Mouse (Mus musculus): Measurements from ENCODE around the gene Inpp5e. TPM values are rescaled to one million over a fixed set of nuclear protein-coding genes. Genes with fewer than 3 reads are reported as not detected.

Inpp5e gene
- polyA plus RNA-seq, 1 experiment, result 15.0 TPM

DNA sequence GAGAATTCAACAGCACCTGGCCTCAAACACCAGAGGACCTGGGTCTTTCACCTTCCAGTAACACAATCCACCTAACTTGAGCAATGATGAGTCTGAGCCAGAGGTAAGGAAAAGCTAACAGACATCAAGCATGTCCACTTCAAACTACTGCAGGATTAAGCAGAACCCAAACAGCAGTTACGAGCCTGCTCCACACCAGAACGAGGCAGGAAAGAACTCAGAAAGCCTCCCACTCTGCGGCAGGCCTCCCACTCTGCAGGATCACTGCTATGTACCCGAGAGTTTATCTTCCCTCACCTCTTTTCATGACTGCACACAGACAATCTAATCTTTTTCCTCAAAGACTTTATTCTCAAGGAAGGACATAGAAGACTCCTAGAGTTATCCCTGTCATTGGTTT, 28.2 kb upstream of the Inpp5e start:
- TF ChIP-seq GATA1 (IDR thresholded peaks at IDR 0.05; ENCODE audit: low read length), result no peak

DNA sequence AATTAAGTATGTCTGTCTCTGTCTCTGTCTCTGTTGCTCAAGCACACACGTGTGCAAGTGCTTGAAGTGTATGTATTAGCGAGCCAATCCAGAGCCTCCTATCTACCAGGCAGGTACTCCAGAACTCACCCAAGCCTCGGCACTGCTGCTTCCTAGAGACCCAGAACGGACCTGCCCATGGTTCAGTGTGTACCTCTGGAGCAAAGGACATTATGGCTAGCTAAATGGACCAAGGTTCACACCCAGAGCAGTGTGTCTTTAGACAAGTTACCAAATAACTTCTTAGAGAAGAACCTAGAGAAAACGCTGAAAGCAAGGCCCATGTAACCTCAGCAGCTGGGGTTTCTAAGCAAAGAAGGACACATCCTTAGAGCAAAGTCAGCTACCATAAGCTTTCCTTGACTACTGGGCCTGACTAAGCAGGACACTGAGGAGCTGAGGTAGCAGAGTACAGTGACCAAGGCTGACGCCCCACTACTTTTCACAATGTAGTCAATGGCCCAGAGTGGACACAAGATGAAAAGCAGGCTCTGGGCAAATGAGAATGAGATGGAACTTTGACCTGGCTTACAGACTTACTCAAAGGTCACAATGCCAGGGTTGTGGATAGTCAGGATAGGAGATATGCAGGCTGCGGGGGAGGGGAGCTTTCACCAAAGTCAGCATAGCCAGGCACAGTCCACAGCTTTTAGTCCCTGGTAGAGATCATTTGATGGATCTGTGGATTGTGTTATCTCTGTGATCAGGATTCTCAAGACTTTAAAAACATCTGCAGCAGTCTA, 26.0 kb upstream of the Inpp5e start:
- TF ChIP-seq GATA1 (IDR thresholded peaks at IDR 0.05; ENCODE audit: low read length), result no peak

DNA sequence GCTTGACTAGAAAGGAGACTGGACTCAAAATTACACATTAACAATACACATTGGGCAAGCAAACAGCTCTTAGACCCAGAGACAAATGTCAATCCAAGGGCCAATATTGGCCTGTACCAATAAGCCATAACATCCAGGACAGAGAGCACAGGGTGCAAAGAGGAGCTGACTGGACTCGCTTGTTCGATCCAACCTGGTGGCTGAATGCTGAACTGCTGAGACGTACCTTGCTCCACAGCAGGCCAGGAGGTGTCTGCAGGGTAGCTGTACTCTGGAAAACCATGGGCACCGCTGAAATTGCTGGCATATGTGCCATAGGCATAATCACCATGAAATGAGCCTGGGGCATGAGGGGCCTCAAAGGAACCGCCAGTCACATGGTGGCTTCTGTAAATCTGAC, 20.8 kb upstream of the Inpp5e start:
- no peak for TF ChIP-seq GATA1 (IDR thresholded peaks at IDR 0.05; ENCODE audit: low read length)

DNA sequence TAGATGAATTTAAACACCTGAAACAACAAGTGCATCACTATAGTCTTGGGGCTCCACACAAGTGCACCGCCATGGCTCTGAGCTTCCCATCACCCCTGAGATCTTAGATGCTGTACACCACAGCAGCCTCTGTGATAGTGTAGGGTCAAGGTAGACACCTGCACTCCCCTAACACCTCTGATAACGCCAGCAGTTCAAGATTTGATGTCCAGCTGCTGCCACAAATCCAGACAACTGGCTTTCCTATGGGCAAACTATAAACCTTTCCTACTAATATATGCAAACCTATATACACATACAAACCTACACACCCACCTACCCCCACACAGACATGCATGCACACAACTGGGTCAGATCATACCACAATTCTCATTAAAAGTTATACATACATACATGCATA, 15.5 kb upstream of the Inpp5e start:
- no peak for TF ChIP-seq GATA1 (IDR thresholded peaks at IDR 0.05; ENCODE audit: low read length)

DNA sequence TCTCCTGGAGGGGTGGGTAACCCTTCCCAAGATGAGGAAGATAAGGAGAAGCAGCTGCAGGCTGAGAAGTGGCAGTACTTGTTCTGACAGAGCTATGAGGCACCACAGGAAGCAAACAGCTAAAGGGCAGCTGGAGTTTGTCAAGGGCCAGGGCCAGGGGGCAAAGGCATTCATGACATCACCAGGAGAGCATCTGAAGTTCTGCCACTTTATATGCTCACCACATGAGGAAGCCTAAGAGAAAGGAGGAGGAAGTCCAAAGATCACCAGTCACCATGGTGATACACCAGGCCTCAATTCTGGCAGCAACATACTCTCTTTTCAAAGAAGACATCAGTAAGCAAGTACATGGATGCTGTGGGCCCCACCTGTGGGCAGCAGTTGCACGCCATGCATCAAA, 14.1 kb upstream of the Inpp5e start:
- no peak for TF ChIP-seq GATA1 (IDR thresholded peaks at IDR 0.05; ENCODE audit: low read length)

DNA sequence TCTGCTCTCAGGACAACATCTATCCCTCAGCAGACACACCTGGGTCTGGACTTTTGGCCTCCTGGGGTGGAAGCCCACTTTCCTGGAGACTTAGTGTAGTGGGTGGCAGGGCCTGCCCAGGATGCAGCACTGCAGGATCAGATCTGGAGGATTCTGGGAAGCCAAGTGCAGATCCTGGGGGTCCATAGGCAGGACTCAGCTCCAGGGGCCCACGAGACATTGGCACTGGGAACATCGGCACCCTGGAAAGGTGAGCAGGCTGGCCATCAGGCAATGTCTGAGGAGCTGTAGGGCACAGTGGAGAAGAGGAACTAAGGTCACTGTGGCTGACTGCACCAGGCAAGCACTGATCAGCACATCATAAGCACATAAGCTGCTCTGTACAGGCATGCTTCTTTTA, 13.0 kb upstream of the Inpp5e start:
- no peak for TF ChIP-seq GATA1 (IDR thresholded peaks at IDR 0.05; ENCODE audit: low read length)

DNA sequence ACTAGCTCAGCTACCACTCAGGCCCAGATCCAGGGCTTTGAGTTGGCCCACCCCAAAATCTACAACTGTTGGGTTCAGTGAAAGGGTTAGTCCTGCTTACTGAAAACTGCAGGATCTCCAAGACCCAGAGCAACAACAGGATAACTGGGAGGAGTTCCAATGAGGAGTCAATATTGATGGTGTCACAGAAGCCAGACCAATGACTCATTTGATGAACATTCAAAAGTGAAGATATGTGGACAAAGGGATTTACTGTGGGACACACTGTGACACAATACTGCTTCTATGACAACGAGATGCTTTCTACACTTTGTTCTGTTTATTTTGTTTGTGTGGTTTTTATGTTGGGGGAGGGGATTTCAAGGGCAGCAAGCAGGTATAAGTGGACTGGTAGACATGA, 9.1 kb upstream of the Inpp5e start:
- no peak for TF ChIP-seq GATA1 (IDR thresholded peaks at IDR 0.05; ENCODE audit: low read length)

DNA sequence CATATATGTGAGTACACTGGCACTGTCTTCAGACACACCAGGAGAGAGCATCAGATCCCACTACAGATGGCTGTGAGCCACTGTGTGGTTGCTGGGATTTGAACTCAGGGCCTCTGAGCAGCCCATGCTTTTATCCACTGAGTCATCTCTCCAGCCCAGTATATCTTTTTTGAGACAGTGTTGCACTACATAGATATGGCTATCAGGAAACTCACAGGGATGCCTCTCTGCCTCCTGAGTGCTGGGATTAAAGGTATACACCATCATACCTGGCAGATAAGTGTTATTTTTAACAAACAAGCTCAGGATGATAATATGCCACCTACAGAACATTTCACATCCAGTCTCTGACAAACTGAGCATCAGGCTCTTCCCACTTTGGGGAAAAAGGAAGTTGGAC, 8.1 kb upstream of the Inpp5e start:
- TF ChIP-seq GATA1 (IDR thresholded peaks at IDR 0.05; ENCODE audit: low read length), result no peak

DNA sequence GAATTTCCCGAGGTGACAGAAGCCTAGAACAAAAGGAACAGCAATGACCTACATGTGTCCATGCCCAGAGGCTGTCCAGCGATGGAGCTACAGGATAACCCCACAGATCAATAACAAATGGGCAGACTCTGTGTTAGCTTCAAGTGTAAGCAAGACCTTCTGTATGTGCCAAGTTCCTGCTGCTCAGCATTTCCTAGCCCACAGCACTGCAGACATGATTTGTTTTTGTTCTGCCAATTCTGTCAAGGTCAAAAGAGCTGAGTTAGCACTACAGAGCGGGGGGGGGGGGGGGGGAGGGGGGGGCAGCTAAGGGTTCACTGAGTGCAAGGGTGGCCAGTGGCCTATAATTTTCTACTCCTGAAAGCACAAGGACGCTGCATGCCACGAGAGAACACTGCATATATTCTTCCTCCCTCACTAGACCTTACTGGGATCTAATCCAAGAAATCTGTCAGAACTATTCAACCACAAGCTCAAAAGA, 2.0 kb upstream of the Inpp5e start:
- TF ChIP-seq GATA1 (IDR thresholded peaks at IDR 0.05; ENCODE audit: low read length), result no peak

DNA sequence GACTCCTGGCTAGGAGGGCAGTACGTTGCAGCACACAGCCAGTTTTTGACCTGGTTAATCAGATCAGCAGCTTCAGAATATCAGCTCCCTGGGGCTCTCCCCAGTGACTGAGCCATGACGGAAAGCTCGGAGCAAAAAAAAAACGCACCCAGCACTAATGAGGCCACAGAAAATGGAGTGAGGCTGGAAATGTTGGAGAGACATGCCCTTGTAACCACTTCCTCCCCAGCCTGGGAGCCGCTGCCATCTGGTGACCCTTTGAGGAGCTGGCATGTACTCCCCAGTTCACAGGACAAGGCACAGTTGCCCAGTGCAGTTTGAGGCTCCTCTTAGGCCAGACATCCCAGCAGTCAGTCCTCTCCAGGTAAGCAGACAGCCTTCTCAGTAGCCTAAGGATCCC, 1.1 kb upstream of the Inpp5e start:
- TF ChIP-seq GATA1 (IDR thresholded peaks at IDR 0.05; ENCODE audit: low read length), result no peak

DNA sequence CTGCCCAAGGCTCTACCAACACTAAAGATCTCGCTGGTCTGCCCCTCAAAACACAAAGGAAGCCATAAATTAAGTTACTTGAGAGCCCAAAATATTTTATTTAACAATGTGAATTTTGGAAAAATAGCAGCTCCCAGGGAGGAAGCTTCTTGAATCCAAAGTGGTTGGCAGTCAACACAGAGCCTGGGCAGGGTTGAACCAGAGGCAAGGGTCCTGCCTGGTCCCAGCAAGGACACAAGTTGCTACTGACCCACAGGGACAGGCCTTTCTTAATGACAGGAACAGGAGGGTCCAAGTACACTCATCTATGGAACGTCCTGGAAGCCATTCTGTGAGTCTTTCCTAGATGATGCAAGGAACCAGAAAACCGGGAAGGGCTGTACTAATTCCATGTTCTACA, 359 bp upstream of the Inpp5e start:
- TF ChIP-seq GATA1 (IDR thresholded peaks at IDR 0.05; ENCODE audit: low read length), result no peak

DNA sequence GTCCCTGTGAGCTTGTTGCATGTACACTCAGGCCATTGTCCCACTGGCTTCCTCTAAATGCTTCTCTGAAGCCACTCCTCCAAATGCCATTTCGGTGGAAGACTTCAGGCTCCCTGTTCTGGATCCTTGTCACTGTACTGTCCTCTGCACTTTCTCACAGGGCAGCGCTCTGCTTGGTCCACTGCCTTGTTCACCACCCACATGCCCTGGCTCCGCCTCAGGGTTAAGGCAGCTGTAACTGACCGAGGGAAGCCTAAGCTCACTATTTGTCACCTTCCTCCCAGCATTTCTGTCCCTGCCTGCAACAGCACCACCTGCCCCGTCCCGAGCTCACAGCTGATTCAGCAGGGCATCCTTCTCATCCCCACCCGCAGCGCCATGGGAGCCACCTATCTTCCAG, 5.7 kb downstream of the Inpp5e start:
- TF ChIP-seq GATA1 (IDR thresholded peaks at IDR 0.05; ENCODE audit: low read length), result no peak

DNA sequence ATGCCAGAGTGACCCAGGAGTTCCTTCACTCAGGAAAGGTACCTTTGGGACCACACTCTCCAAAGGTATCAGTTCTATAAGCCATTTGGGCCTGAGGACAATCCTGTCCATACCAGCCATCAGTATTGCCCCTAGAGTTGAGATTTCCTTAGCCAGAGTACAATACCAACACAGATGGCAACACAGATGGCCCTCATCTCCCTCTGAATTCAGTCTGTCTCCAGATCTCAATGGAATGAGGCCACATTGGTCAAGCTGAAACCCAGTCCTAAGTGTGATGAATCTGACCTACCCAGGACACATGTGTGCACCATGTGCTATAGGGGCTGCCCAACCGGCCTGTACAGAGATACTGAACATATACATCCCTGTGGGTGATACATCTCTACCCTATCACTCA, 6.7 kb downstream of the Inpp5e start:
- TF ChIP-seq GATA1 (IDR thresholded peaks at IDR 0.05; ENCODE audit: low read length), result no peak

DNA sequence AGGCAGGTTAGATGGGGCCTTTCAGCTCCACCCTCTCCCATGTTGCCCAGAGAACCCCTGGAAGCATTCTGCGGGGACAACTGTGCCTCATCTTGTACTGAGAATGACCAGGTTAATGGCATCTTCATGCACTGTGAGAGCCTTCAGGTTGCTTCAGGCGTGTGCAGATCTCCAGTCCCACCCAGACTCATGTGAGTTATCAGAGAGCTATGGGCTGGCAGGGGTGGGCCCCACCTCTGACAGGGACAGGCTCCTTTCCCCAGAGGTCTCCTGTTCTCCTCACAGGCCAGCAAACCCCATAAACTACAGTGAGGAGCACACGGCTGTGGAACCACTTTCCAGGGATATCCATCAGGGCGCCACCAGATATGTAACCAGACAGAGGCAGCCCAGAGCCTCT, 8.0 kb downstream of the Inpp5e start:
- no peak for TF ChIP-seq GATA1 (IDR thresholded peaks at IDR 0.05; ENCODE audit: low read length)

DNA sequence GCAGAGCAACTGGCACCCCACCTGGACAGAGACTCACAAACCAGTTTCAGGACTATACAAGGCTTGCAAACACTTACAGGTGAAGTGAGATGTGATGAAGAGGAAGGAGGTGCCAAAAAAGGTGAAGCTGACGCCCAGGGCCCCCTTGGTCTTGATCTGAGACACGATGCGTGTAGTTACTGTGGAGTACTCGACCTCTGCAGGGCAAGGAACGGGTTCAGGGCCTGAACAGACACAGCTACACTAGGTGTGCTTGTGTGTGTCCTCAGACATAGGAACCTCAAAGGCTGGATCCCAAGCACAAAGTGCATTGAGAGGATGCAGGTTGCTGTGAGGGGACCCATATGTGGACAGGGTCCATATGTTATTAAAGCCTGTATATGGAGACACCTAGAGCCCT, 8.7 kb downstream of the Inpp5e start:
- TF ChIP-seq GATA1 (IDR thresholded peaks at IDR 0.05; ENCODE audit: low read length), result no peak

DNA sequence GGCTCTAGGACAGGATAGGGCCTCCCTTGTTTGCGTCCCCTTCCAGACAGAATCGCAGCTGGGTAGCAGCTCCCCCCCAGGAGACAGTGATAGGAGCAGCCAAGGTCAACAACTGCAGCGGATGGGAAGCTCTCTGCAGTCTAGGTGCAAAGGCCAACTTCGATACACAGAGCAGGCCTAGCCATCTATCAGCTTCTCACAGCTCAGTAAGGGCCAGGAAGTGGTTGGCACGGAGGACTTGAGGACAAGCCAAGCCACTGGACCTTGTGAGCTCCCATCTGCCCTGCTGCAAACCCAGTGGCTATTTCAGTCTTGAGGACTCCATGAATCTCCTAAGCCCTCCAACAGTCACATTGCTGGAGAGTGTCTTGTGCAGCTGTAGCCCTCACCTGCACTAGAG, 9.4 kb downstream of the Inpp5e start:
- no peak for TF ChIP-seq GATA1 (IDR thresholded peaks at IDR 0.05; ENCODE audit: low read length)

DNA sequence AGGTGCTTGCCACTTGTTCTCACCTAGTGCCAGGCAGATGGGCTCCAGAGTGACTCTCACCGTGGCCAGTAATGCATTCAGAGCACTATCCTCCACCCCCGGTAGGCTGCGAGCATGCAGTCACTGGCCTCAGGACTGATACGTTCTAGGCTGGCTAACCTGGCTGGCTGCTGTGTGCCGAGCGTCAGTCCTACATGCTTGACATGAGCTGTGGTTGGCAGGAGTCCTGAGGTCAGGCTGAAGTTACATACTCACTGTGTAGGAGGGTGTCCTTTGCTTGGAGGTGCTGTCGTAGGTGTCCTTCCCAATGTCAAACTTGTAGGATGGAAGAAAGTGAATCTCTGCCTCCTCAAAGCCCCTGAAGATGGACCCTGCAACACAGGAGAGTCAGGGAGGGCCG, 10.0 kb downstream of the Inpp5e start:
- TF ChIP-seq GATA1 (IDR thresholded peaks at IDR 0.05; ENCODE audit: low read length), result no peak

DNA sequence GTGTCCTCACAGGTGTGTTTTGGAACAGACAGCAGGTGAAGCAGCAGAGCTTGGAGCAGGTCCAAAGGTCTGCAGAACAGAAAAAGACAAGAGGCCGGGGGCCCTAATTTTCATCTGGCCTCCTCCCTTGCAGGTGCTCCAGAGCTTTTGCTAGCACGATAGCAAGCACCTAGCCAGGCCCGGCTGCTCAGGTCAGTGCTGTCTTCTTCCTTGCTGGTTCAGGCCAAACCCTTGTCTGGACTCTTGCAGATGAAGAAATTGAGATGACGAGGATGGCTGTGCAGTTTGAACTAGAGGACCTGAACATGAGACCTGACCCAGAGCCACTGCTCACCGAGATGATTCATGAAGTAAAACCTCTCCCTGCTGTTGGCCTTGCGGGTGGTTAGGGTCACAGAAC, 17.4 kb downstream of the Inpp5e start:
- TF ChIP-seq GATA1 (IDR thresholded peaks at IDR 0.05; ENCODE audit: low read length), result no peak

Data from G1E-ER4 (cell line).